Mouse (Mus musculus) MEL (cell line): ENCODE measurements around the gene Ptpn9. TPM values are rescaled to one million over a fixed set of nuclear protein-coding genes. Genes with fewer than 3 reads are reported as not detected.
A peak's percentile ranks its signal among the peaks of the same experiment; 100 is the strongest.

Source experiments
- DNase-seq: peaks from one replicate; pipeline ENCODE4 v3.0.0; 2011; ENCODE audit warnings: low read depth, low spot score
- H3K27ac ChIP-seq: 2 replicates; pipeline ENCODE4 v1.5.1; 2012; ENCODE audit warnings: low read depth, mild to moderate bottlenecking, control low read depth, low read length, moderate library complexity; ENCODE audit not compliant: control insufficient read depth
- H3K27me3 ChIP-seq, 2 experiments: fragments of 150-350 bp in 1 of 2; sonication (generic) in 1 of 2; 2 replicates each; pipeline ENCODE4 v1.6.1; 2012; ENCODE audit warnings: low read length in 2 of 2, mild to moderate bottlenecking in 2 of 2, improper control_type of control experiment in 1 of 2, moderate library complexity in 1 of 2; ENCODE audit not compliant: insufficient read depth in 2 of 2, control insufficient read depth in 1 of 2
- H3K36me3 ChIP-seq, 2 experiments: 2 replicates each; pipeline ENCODE4 v1.6.1; 2012 to 2014; ENCODE audit warnings: low read length in 2 of 2, improper control_type of control experiment in 1 of 2, inconsistent platforms in 1 of 2, mild to moderate bottlenecking in 1 of 2; ENCODE audit not compliant: insufficient read depth in 2 of 2, control insufficient read depth in 1 of 2
- H3K4me1 ChIP-seq, 2 experiments: fragments of 150-350 bp in 1 of 2; sonication (generic) in 1 of 2; 2 replicates each; pipeline ENCODE4 v1.6.1; 2012; ENCODE audit warnings: low read length in 2 of 2, improper control_type of control experiment in 1 of 2, mild to moderate bottlenecking in 1 of 2; ENCODE audit not compliant: insufficient read depth in 2 of 2, control insufficient read depth in 1 of 2
- H3K4me3 ChIP-seq, 2 experiments: fragments of 150-350 bp in 1 of 2; sonication (generic) in 1 of 2; 2 replicates each; pipeline ENCODE4 v1.5.1; 2012; ENCODE audit warnings: low read depth in 2 of 2, low read length in 2 of 2, mild to moderate bottlenecking in 2 of 2, moderate library complexity in 2 of 2, control low read depth in 1 of 2, improper control_type of control experiment in 1 of 2; ENCODE audit not compliant: control insufficient read depth in 1 of 2, insufficient read depth in 1 of 2
- H3K79me2 ChIP-seq: 2 replicates; pipeline ENCODE4 v1.6.1; 2012; ENCODE audit warnings: mild to moderate bottlenecking, low read length, moderate library complexity; ENCODE audit not compliant: control insufficient read depth, poor library complexity, insufficient read depth
- H3K9ac ChIP-seq: 2 replicates; pipeline ENCODE4 v1.6.1; 2012; ENCODE audit warnings: low read depth, mild to moderate bottlenecking, control low read depth, low read length, moderate library complexity; ENCODE audit not compliant: control insufficient read depth, poor library complexity, severe bottlenecking
- H3K9me3 ChIP-seq: fragments of 150-350 bp; sonication (generic); replicated peaks from 2 replicates; pipeline ENCODE4 v1.6.1; 2012; ENCODE audit warnings: mild to moderate bottlenecking, low read length, improper control_type of control experiment, moderate library complexity; ENCODE audit not compliant: insufficient read depth
- BHLHE40 ChIP-seq: IDR thresholded peaks from 2 replicates; pipeline ENCODE4 v1.6.1; 2012; ENCODE audit warnings: low read depth, mild to moderate bottlenecking, inconsistent platforms, low read length, improper control_type of control experiment, borderline replicate concordance
- CHD1 ChIP-seq: IDR thresholded peaks from 2 replicates; pipeline ENCODE4 v1.6.1; 2012; ENCODE audit warnings: low read depth, mild to moderate bottlenecking, inconsistent platforms, low read length, improper control_type of control experiment
- CHD2 ChIP-seq: IDR thresholded peaks from 2 replicates; pipeline ENCODE4 v1.6.1; 2011; ENCODE audit warnings: low read length, improper control_type of control experiment
- E2F4 ChIP-seq: IDR thresholded peaks from 2 replicates; pipeline ENCODE4 v1.6.1; 2011; ENCODE audit warnings: low read depth, low read length, improper control_type of control experiment, borderline replicate concordance
- ELF1 ChIP-seq: IDR thresholded peaks from 2 replicates; pipeline ENCODE4 v1.6.1; 2014; ENCODE audit warnings: low read depth, mild to moderate bottlenecking, inconsistent platforms, low read length, improper control_type of control experiment, moderate library complexity
- EP300 ChIP-seq, 2 experiments: IDR thresholded peaks; 2 replicates each; pipeline ENCODE4 v1.6.1; 2011; ENCODE audit warnings: improper control_type of control experiment in 2 of 2, low read length in 2 of 2, low read depth in 1 of 2, mild to moderate bottlenecking in 1 of 2
- ETS1 ChIP-seq: IDR thresholded peaks from 2 replicates; pipeline ENCODE4 v1.6.1; 2012; ENCODE audit warnings: low read depth, mild to moderate bottlenecking, inconsistent platforms, low read length, improper control_type of control experiment, moderate library complexity
- GABPA ChIP-seq: IDR thresholded peaks from 2 replicates; pipeline ENCODE4 v1.6.1; 2012; ENCODE audit warnings: low read depth, mild to moderate bottlenecking, inconsistent platforms, low read length, improper control_type of control experiment, moderate library complexity
- GATA1 ChIP-seq: IDR thresholded peaks from 2 replicates; pipeline ENCODE4 v1.6.1; 2011; ENCODE audit warnings: low read depth, low read length, improper control_type of control experiment
- HCFC1 ChIP-seq: IDR thresholded peaks from 2 replicates; pipeline ENCODE4 v1.6.1; 2012; ENCODE audit warnings: low read depth, mild to moderate bottlenecking, inconsistent platforms, low read length, improper control_type of control experiment, moderate library complexity
- JUND ChIP-seq: IDR thresholded peaks from 2 replicates; pipeline ENCODE4 v1.6.1; 2011; ENCODE audit warnings: low read depth, mild to moderate bottlenecking, improper control_type of control experiment, low read length
- KAT2A ChIP-seq: conservative IDR thresholded peaks from 2 replicates; pipeline ENCODE4 v1.6.1; 2012; ENCODE audit warnings: low read depth, low read length, improper control_type of control experiment, inconsistent platforms
- MAFK ChIP-seq: IDR thresholded peaks from 2 replicates; pipeline ENCODE4 v1.6.1; 2011; ENCODE audit warnings: low read depth, mild to moderate bottlenecking, low read length, improper control_type of control experiment, borderline replicate concordance
- MEF2A ChIP-seq: IDR thresholded peaks from 2 replicates; pipeline ENCODE4 v1.6.1; 2014; ENCODE audit warnings: low read depth, mild to moderate bottlenecking, inconsistent platforms, low read length, improper control_type of control experiment; ENCODE audit not compliant: poor library complexity, insufficient replicate concordance, severe bottlenecking; ENCODE audit errors: extremely low read depth
- MXI1 ChIP-seq: IDR thresholded peaks from 2 replicates; pipeline ENCODE4 v1.6.1; 2011; ENCODE audit warnings: mild to moderate bottlenecking, low read depth, low read length, improper control_type of control experiment
- MYB ChIP-seq: IDR thresholded peaks from 2 replicates; pipeline ENCODE4 v1.6.1; 2011; ENCODE audit warnings: mild to moderate bottlenecking, low read depth, low read length, improper control_type of control experiment
- MYC ChIP-seq: IDR thresholded peaks from 2 replicates; pipeline ENCODE4 v1.6.1; 2011; ENCODE audit warnings: low read depth, mild to moderate bottlenecking, low read length, improper control_type of control experiment, moderate library complexity
- NELFE ChIP-seq: IDR thresholded peaks from 2 replicates; pipeline ENCODE4 v1.6.1; 2011; ENCODE audit warnings: low read depth, low read length, improper control_type of control experiment
- NRF1 ChIP-seq: IDR thresholded peaks from 2 replicates; pipeline ENCODE4 v1.6.1; 2014; ENCODE audit warnings: low read depth, mild to moderate bottlenecking, inconsistent platforms, low read length, improper control_type of control experiment, moderate library complexity; ENCODE audit not compliant: poor library complexity, insufficient read depth, severe bottlenecking
- POLR2A ChIP-seq, 2 experiments: IDR thresholded peaks; 2 replicates each; pipeline ENCODE4 v1.6.1; 2011 to 2012; ENCODE audit warnings: low read length in 2 of 2, mild to moderate bottlenecking in 2 of 2, control low read depth in 1 of 2, improper control_type of control experiment in 1 of 2, low read depth in 1 of 2, moderate library complexity in 1 of 2; ENCODE audit not compliant: control insufficient read depth in 1 of 2, insufficient read depth in 1 of 2, poor library complexity in 1 of 2
- POLR2AphosphoS2 ChIP-seq: IDR thresholded peaks from 2 replicates; pipeline ENCODE4 v1.6.1; 2011; ENCODE audit warnings: low read length, improper control_type of control experiment
- POLR2AphosphoS5 ChIP-seq: IDR thresholded peaks from 2 replicates; pipeline ENCODE4 v1.6.1; 2012; ENCODE audit warnings: low read depth, borderline replicate concordance, mild to moderate bottlenecking, inconsistent platforms, low read length, moderate library complexity, mixed read lengths
- RAD21 ChIP-seq: IDR thresholded peaks from 2 replicates; pipeline ENCODE4 v1.6.1; 2011; ENCODE audit warnings: mild to moderate bottlenecking, low read depth, low read length, improper control_type of control experiment
- RCOR1 ChIP-seq: IDR thresholded peaks from 2 replicates; pipeline ENCODE4 v1.6.1; 2012; ENCODE audit warnings: low read depth, mild to moderate bottlenecking, inconsistent platforms, low read length, improper control_type of control experiment
- SIN3A ChIP-seq: IDR thresholded peaks from 2 replicates; pipeline ENCODE4 v1.6.1; 2012; ENCODE audit warnings: low read length, improper control_type of control experiment, inconsistent platforms
- SMC3 ChIP-seq: IDR thresholded peaks from 2 replicates; pipeline ENCODE4 v1.6.1; 2011; ENCODE audit warnings: low read depth, low read length, improper control_type of control experiment
- TAL1 ChIP-seq: IDR thresholded peaks from 2 replicates; pipeline ENCODE4 v1.6.1; 2012; ENCODE audit warnings: mild to moderate bottlenecking, inconsistent platforms, low read length, moderate library complexity, mixed read lengths
- TBP ChIP-seq: IDR thresholded peaks from 2 replicates; pipeline ENCODE4 v1.8.0; 2011; ENCODE audit warnings: low read depth, low read length, improper control_type of control experiment
- TCF12 ChIP-seq: IDR thresholded peaks from 2 replicates; pipeline ENCODE4 v1.6.1; 2014; ENCODE audit warnings: low read depth, mild to moderate bottlenecking, inconsistent platforms, low read length, improper control_type of control experiment, moderate library complexity
- UBTF ChIP-seq: IDR thresholded peaks from 2 replicates; pipeline ENCODE4 v1.6.1; 2012; ENCODE audit warnings: low read depth, mild to moderate bottlenecking, inconsistent platforms, low read length, improper control_type of control experiment, moderate library complexity, borderline replicate concordance; ENCODE audit not compliant: insufficient read depth
- USF2 ChIP-seq, 2 experiments: IDR thresholded peaks; 2 replicates each; pipeline ENCODE4 v1.6.1; 2011 to 2012; ENCODE audit warnings: improper control_type of control experiment in 2 of 2, low read length in 2 of 2, borderline replicate concordance in 1 of 2, inconsistent platforms in 1 of 2, low read depth in 1 of 2, mild to moderate bottlenecking in 1 of 2; ENCODE audit not compliant: insufficient read depth in 1 of 2
- ZC3H11A ChIP-seq: IDR thresholded peaks from 2 replicates; pipeline ENCODE4 v1.6.1; 2012; ENCODE audit warnings: low read depth, mild to moderate bottlenecking, inconsistent platforms, low read length, improper control_type of control experiment
- ZKSCAN1 ChIP-seq: IDR thresholded peaks from 2 replicates; pipeline ENCODE4 v1.6.1; 2012; ENCODE audit warnings: low read depth, mild to moderate bottlenecking, inconsistent platforms, low read length, improper control_type of control experiment, moderate library complexity
- ZMIZ1 ChIP-seq: IDR thresholded peaks from 2 replicates; pipeline ENCODE4 v1.6.1; 2012; ENCODE audit warnings: low read depth, mild to moderate bottlenecking, inconsistent platforms, low read length, improper control_type of control experiment, moderate library complexity
- ZNF384 ChIP-seq: IDR thresholded peaks from 2 replicates; pipeline ENCODE4 v1.6.1; 2012; ENCODE audit warnings: low read depth, mild to moderate bottlenecking, inconsistent platforms, low read length, improper control_type of control experiment
- polyA plus RNA-seq, 2 experiments: library from polyadenylated mRNA; stranded (reverse) in 1 of 2; unstranded in 1 of 2; fragments of >175 nt in 1 of 2; fragments of >200 nt in 1 of 2; gene quantifications; 2 replicates each; pipeline versions ENCODE4 v1.2.1 to v1.2.4; 2012; ENCODE audit warnings: low replicate concordance in 2 of 2, low read depth in 1 of 2; ENCODE audit not compliant: insufficient read length in 2 of 2, insufficient read depth in 1 of 2, missing spikeins in 1 of 2
- total RNA-seq: library from RNA; depleted of rRNA; stranded (reverse); fragments of 300-350 nt; gene quantifications from 2 replicates; pipeline ENCODE4 v1.2.3, GENCODE M21; 2012

The Ptpn9 gene
- total and polyA plus RNA-seq, 3 experiments: 10.6 to 24.3 TPM; not detected in 1

- Histone ChIP-seq H3K9ac (peak overlapping the region; percentile 91), H3K27me3 (no peaks in the 10 kb centered on the region), H3K4me1 (peaks cover 0 to 4% of the 10 kb centered on the region in 2 experiments; a peak in 2 of 4 replicates), H3K79me2 (peaks cover 52% of the 10 kb centered on the region), H3K36me3 (peaks cover 3 to 4% of the 10 kb centered on the region in 2 experiments), H3K27ac (peak overlapping the region; percentile 82), H3K4me3 (peak overlapping the region; percentile 74 to 85), H3K9me3 (no peaks in the 10 kb centered on the region)
- DNase-seq: peak; percentile 93
- TF ChIP-seq TBP (no peak), ZKSCAN1 (no peak), CHD2 (no peak), MEF2A (no peak), MXI1 (peak; percentile 86), HCFC1 (no peak), TAL1 (no peak), POLR2AphosphoS5 (no peak), MYC (no peak), ELF1 (0 out of 2 replicates have a peak, but pooled peaks have one; percentile 60), CHD1 (no peak), POLR2AphosphoS2 (no peak; the same call in 1 of the 2 replicates), KAT2A (no peak), MAFK (no peak), TCF12 (no peak; the same call in 1 of the 2 replicates), RAD21 (no peak), NELFE (no peak), NRF1 (peak; percentile 47; the same call in 1 of the 2 replicates), ETS1 (no peak), POLR2A (IDR thresholded peaks at IDR 0.05; ENCODE audit: control insufficient read depth in 1 of 2, insufficient read depth in 1 of 2, low read depth in 1 of 2, low read length in 2 of 2, poor library complexity in 1 of 2) (0 out of 4 replicates have a peak, but pooled peaks of 1 of the 2 experiments have one; percentile 26), GABPA (no peak), USF2 (IDR thresholded peaks at IDR 0.05; ENCODE audit: borderline replicate concordance in 1 of 2, insufficient read depth in 1 of 2, low read depth in 1 of 2, low read length in 2 of 2) (no peak), GATA1 (no peak), JUND (no peak), ZMIZ1 (no peak), BHLHE40 (peak; percentile 39; the same call in 1 of the 2 replicates), RCOR1 (no peak), SMC3 (no peak), E2F4 (no peak), ZC3H11A (no peak), MYB (no peak), ZNF384 (no peak), UBTF (no peak), SIN3A (no peak), EP300 (IDR thresholded peaks at IDR 0.05; ENCODE audit: low read depth in 1 of 2, low read length in 2 of 2) (no peak)
Observed at GRCm38 (mm10) chr9:57076701-57077660, 82.3 kb downstream of the Ptpn9 start.
